Mouse (Mus musculus): ENCODE results near the gene Smpd4. TPM values are rescaled to one million over a fixed set of nuclear protein-coding genes. Genes with fewer than 3 reads are reported as not detected.
A peak's percentile ranks its signal among the peaks of the same experiment; 100 is the strongest.

The Smpd4 gene
- total and polyA plus RNA-seq, 3 experiments, result 38.6 to 97.1 (median 55.5) TPM

DNA sequence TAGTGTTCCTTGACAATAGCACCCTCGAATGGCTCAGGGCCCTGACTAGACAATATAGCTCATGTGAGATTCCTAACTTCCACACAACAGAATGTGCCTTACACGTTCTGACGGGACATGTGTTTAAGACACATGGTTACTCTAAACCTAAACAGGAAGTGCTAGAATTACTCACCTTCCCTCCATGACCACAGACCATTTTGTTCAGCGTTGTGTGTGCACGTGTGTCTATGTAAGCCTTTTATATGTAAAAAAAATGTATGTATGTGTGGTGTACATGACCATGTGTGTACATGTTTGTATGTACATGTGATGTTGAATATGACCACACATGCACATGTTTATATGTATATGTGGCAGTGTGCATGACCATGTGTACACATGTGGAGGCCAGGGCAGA is 2.9 kb upstream of the Smpd4 start:
- Histone ChIP-seq H3K4me1 (ENCODE audit: control insufficient read depth in 1 of 2, insufficient read depth in 2 of 2) (peaks cover 10 to 14% of the 10 kb centered on the region in 2 experiments), H3K9ac (ENCODE audit: insufficient read depth, low read depth) (no peak overlapping the region), H3K9me3 (replicated peaks; ENCODE audit: low read length) (no peaks in the 10 kb centered on the region), H3K36me3 (replicated peaks in 1 of 2; ENCODE audit: control insufficient read depth in 1 of 2, insufficient read depth in 1 of 2, low read length in 1 of 2) (peaks cover 0 to 3% of the 10 kb centered on the region in 2 experiments), H3K79me2 (replicated peaks; ENCODE audit: control insufficient read depth, extremely low read depth, insufficient read depth, poor library complexity, severe bottlenecking) (peaks cover 21% of the 10 kb centered on the region), H3K4me2 (ENCODE audit: insufficient read depth, low read depth, poor library complexity, severe bottlenecking) (no peak overlapping the region), H3K4me3 (replicated peaks in 1 of 3; ENCODE audit: low read depth in 2 of 3, low read length in 2 of 3, poor library complexity in 1 of 3) (no peak overlapping the region), H3K27me3 (replicated peaks) (no peaks in the 10 kb centered on the region), H3K27ac (ENCODE audit: insufficient read depth, low read depth) (no peak overlapping the region)
- no peak for DNase-seq (ENCODE audit: extremely low read depth)
- no peak for TF ChIP-seq MAZ (IDR thresholded peaks at IDR 0.05; ENCODE audit: low read depth, low read length)
- TF ChIP-seq ETS1 (conservative IDR thresholded peaks at IDR 0.05; ENCODE audit: low read depth, low read length), result no peak
- TF ChIP-seq RAD21 (IDR thresholded peaks at IDR 0.05; ENCODE audit: low read depth, low read length), result no peak
- peak; percentile 35; the same call in 1 of the 2 replicates for TF ChIP-seq BHLHE40 (IDR thresholded peaks at IDR 0.05; ENCODE audit: low read depth, low read length)
- peak; percentile 16; the same call in 1 of the 2 replicates for TF ChIP-seq MYC (IDR thresholded peaks at IDR 0.05; ENCODE audit: low read depth, low read length)
- TF ChIP-seq MAX (IDR thresholded peaks at IDR 0.05; ENCODE audit: low read length), result peak; percentile 56
- dilution Hi-C loops (cut with MboI; ENCODE audit: extremely low pct_ligation_motif_present, extremely low pct_unique_long_range_greater_than_20kb, low sequenced_read_pairs) (no loop called here), in situ Hi-C loops (cut with MboI; ENCODE audit: low pct_ligation_motif_present, low pct_unique_long_range_greater_than_20kb, low sequenced_read_pairs) (loop anchor here (5.0 kb wide), 1 partner anchor 59 kb away; no protein-coding TSS in a partner anchor)

GRCm38 (mm10) chr16:17617922-17618565 is 1.1 kb upstream of the Smpd4 start:
- TF ChIP-seq TCF12 (IDR thresholded peaks at IDR 0.05; ENCODE audit: low read depth, low read length) (no peak), CTCF (conservative IDR thresholded peaks at IDR 0.05 in 1 of 2, IDR thresholded peaks at IDR 0.05 in 1 of 2; ENCODE audit: low read depth in 2 of 2, low read length in 2 of 2) (peak in 1 of 2 experiments; percentile 50; a peak in 2 of 4 replicates)
- no peak overlapping the region for H3K4me2 ChIP-seq (ENCODE audit: insufficient read depth, low read depth, poor library complexity, severe bottlenecking)
- H3K27me3 ChIP-seq (replicated peaks), result no peaks in the 10 kb centered on the region
- H3K4me1 ChIP-seq (ENCODE audit: control insufficient read depth in 1 of 2, insufficient read depth in 2 of 2), result peaks cover 10 to 16% of the 10 kb centered on the region in 2 experiments
- no peak overlapping the region for H3K4me3 ChIP-seq (replicated peaks in 1 of 3; ENCODE audit: low read depth in 2 of 3, low read length in 2 of 3, poor library complexity in 1 of 3)
- no peaks in the 10 kb centered on the region for H3K9me3 ChIP-seq (replicated peaks; ENCODE audit: low read length)
- no peak overlapping the region for H3K9ac ChIP-seq (ENCODE audit: insufficient read depth, low read depth)
- peak; percentile 33 for DNase-seq (ENCODE audit: extremely low read depth)
- H3K27ac ChIP-seq (ENCODE audit: insufficient read depth, low read depth), result no peak overlapping the region
- in situ Hi-C loops (cut with MboI; ENCODE audit: low pct_ligation_motif_present, low pct_unique_long_range_greater_than_20kb, low sequenced_read_pairs) (loop anchor here (5.0 kb wide), 1 partner anchor 61 kb away; no protein-coding TSS in a partner anchor), dilution Hi-C loops (cut with MboI; ENCODE audit: extremely low pct_ligation_motif_present, extremely low pct_unique_long_range_greater_than_20kb, low sequenced_read_pairs) (no loop called here)
- peaks cover 23% of the 10 kb centered on the region for H3K79me2 ChIP-seq (replicated peaks; ENCODE audit: control insufficient read depth, extremely low read depth, insufficient read depth, poor library complexity, severe bottlenecking)
- peaks cover 0 to 19% of the 10 kb centered on the region in 2 experiments for H3K36me3 ChIP-seq (replicated peaks in 1 of 2; ENCODE audit: control insufficient read depth in 1 of 2, insufficient read depth in 1 of 2, low read length in 1 of 2)

DNA sequence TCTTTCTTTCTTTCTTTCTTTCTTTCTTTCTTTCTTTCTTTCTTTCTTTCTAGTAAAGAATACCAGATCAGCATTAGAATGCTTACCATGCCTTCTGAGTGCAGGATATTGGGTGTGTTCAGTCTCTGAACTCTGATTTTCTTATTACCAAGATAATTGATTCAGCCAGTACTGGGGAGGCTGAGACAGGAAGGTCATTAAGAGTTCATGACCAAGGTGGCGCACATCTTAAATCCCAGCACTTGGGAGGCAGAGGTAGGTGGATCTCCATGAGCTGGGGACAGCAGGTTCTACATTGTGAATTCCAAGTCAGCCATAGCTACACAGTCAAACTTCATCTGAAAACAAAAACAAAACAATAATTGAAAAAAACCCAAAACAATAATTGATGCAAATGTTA is 2.8 kb downstream of the Smpd4 start:
- H3K79me2 ChIP-seq (replicated peaks; ENCODE audit: control insufficient read depth, extremely low read depth, insufficient read depth, poor library complexity, severe bottlenecking), result peaks cover 23% of the 10 kb centered on the region
- H3K36me3 ChIP-seq (replicated peaks in 1 of 2; ENCODE audit: control insufficient read depth in 1 of 2, insufficient read depth in 1 of 2, low read length in 1 of 2), result peaks cover 28 to 55% of the 10 kb centered on the region in 2 experiments
- dilution Hi-C loops (cut with MboI; ENCODE audit: extremely low pct_ligation_motif_present, extremely low pct_unique_long_range_greater_than_20kb, low sequenced_read_pairs), result no loop called here
- TF ChIP-seq EP300 (IDR thresholded peaks at IDR 0.05; ENCODE audit: low read length) (no peak), SIN3A (IDR thresholded peaks at IDR 0.05; ENCODE audit: low read length) (no peak), ZKSCAN1 (IDR thresholded peaks at IDR 0.05; ENCODE audit: borderline replicate concordance, low read depth, low read length) (no peak), RCOR1 (conservative IDR thresholded peaks at IDR 0.05; ENCODE audit: low read depth, low read length) (no peak), ZC3H11A (IDR thresholded peaks at IDR 0.05; ENCODE audit: low read depth, low read length) (no peak), CTCF (conservative IDR thresholded peaks at IDR 0.05 in 1 of 2, IDR thresholded peaks at IDR 0.05 in 1 of 2; ENCODE audit: low read depth in 2 of 2, low read length in 2 of 2) (no peak), HCFC1 (IDR thresholded peaks at IDR 0.05; ENCODE audit: low read depth, low read length) (no peak), RAD21 (IDR thresholded peaks at IDR 0.05; ENCODE audit: low read depth, low read length) (no peak), GABPA (IDR thresholded peaks at IDR 0.05; ENCODE audit: insufficient replicate concordance, low read depth, low read length) (no peak), ZMIZ1 (IDR thresholded peaks at IDR 0.05; ENCODE audit: low read depth, low read length) (no peak), NRF1 (IDR thresholded peaks at IDR 0.05; ENCODE audit: low read depth, low read length) (no peak), SMC3 (IDR thresholded peaks at IDR 0.05; ENCODE audit: low read depth, low read length) (no peak), JUN (IDR thresholded peaks at IDR 0.05; ENCODE audit: insufficient read depth, low read depth, low read length) (no peak), KAT2A (IDR thresholded peaks at IDR 0.05; ENCODE audit: insufficient replicate concordance, low read length) (no peak), MXI1 (IDR thresholded peaks at IDR 0.05; ENCODE audit: low read depth, low read length) (no peak), MAFK (IDR thresholded peaks at IDR 0.05; ENCODE audit: insufficient replicate concordance, low read length) (no peak)
- no peak overlapping the region for H3K4me2 ChIP-seq (ENCODE audit: insufficient read depth, low read depth, poor library complexity, severe bottlenecking)
- in situ Hi-C loops (cut with MboI; ENCODE audit: low pct_ligation_motif_present, low pct_unique_long_range_greater_than_20kb, low sequenced_read_pairs), result loop anchor here (5.0 kb wide), 1 partner anchor 45 kb away; no protein-coding TSS in a partner anchor
- no peaks in the 10 kb centered on the region for H3K9me3 ChIP-seq (replicated peaks; ENCODE audit: low read length)
- H3K4me3 ChIP-seq (replicated peaks in 1 of 3; ENCODE audit: low read depth in 2 of 3, low read length in 2 of 3, poor library complexity in 1 of 3), result no peak overlapping the region
- H3K27me3 ChIP-seq (replicated peaks), result no peaks in the 10 kb centered on the region
- no peak overlapping the region for H3K9ac ChIP-seq (ENCODE audit: insufficient read depth, low read depth)
- no peak for DNase-seq (ENCODE audit: extremely low read depth)
- no peak overlapping the region for H3K27ac ChIP-seq (ENCODE audit: insufficient read depth, low read depth)
- peaks cover 2 to 16% of the 10 kb centered on the region in 2 experiments; a peak in 2 of 4 replicates for H3K4me1 ChIP-seq (ENCODE audit: control insufficient read depth in 1 of 2, insufficient read depth in 2 of 2)

Measured in CH12.LX (cell line).